Mouse (Mus musculus) midbrain, embryonic 14.5 days (tissue): ENCODE measurements at regions not wholly inside any gene's neighbourhood (a gene's known extent, or its start where the extent isn't known, plus 50 kb on each side); places are given as distances from the start of the nearest gene placed in this dataset.

Experiments
- ATAC-seq: fragments of 200-750 bp; cut with Nextera tagmentation; 2 replicates; pipeline ENCODE4 v1.8.0; 2017; ENCODE audit warnings: moderate number of reproducible peaks, moderate library complexity; ENCODE audit not compliant: low FRiP score, low TSS enrichment
- DNase-seq: peaks from one replicate; pipeline ENCODE4 v3.0.0-alpha.2; 2015
- H3K27ac ChIP-seq: fragments of 300-500 bp; sonication (generic); replicated peaks from 2 replicates; pipeline ENCODE4 v1.5.1; 2014; ENCODE audit warnings: mild to moderate bottlenecking, low read depth, low read length, moderate library complexity
- H3K27me3 ChIP-seq: fragments of 300-500 bp; sonication (generic); 2 replicates; pipeline ENCODE4 v1.6.1; 2014; ENCODE audit warnings: low read length, control low read depth, mixed read lengths; ENCODE audit not compliant: control insufficient read depth, insufficient read depth
- H3K36me3 ChIP-seq: fragments of 300-500 bp; sonication (generic); 2 replicates; pipeline ENCODE4 v1.6.1; 2014; ENCODE audit warnings: low read length, control low read depth; ENCODE audit not compliant: control insufficient read depth, insufficient read depth
- H3K4me1 ChIP-seq: fragments of 300-500 bp; sonication (generic); 2 replicates; pipeline ENCODE4 v1.6.1; 2014; ENCODE audit warnings: mild to moderate bottlenecking, antibody characterized with exemption, low read length, control low read depth; ENCODE audit not compliant: control insufficient read depth, insufficient read depth
- H3K4me2 ChIP-seq: fragments of 300-500 bp; sonication (generic); 2 replicates; pipeline ENCODE4 v1.6.1; 2014; ENCODE audit warnings: mild to moderate bottlenecking, low read length, moderate library complexity
- H3K4me3 ChIP-seq: fragments of 300-500 bp; sonication (generic); replicated peaks from 2 replicates; pipeline ENCODE4 v1.5.1; 2014; ENCODE audit warnings: low read depth, low read length
- H3K9ac ChIP-seq: fragments of 300-500 bp; sonication (generic); replicated peaks from 2 replicates; pipeline ENCODE4 v1.6.1; 2014; ENCODE audit warnings: mild to moderate bottlenecking, low read length, moderate library complexity
- H3K9me3 ChIP-seq: fragments of 300-500 bp; sonication (generic); 2 replicates; pipeline ENCODE4 v1.6.1; 2016; ENCODE audit warnings: low read length, control low read depth, mixed read lengths; ENCODE audit not compliant: control insufficient read depth
- WGBS: fragments of 180-500 bp; shearing (Covaris S2); extraction: QIAGEN DNeasy Blood & Tissue Kit; methylation state at CpG from one replicate; pipeline ENCODE4 v1.1.7; 2014; 5-methylcytosine and 5-hydroxymethylcytosine counted together

GRCm38 (mm10) chr1:108339827-108340226, 750.0 kb downstream of the Serpinb8 start:
- no peak for ATAC-seq
- DNase-seq: no peak

DNA sequence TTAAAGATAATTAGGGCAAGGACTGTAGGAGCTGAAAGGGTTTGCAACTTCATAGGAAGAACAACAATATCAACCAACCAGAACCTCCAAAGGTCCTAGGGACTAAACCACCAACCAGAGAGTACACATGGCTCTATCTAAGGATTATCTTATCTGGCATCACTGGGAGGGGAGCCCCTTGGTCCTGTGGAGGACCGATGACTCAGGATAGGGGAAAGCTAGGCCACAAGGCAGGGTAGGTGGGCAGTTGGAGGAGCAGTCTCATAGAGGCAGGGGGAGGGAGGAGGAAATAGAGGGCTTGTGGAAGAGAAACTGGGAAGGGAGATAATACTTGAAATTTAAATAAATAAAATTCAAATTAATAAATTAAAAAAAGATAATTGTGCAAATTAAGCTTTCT, 751.5 kb downstream of the Serpinb8 start:
- 71% methylated on average over 1 of the region's 1 CpGs for WGBS
- no peak for ATAC-seq
- Histone ChIP-seq H3K27me3 (no peaks in the 10 kb centered on the region), H3K4me2 (no peak overlapping the region), H3K9ac (no peak overlapping the region), H3K27ac (no peak overlapping the region), H3K4me3 (no peak overlapping the region), H3K36me3 (no peaks in the 10 kb centered on the region), H3K9me3 (no peaks in the 10 kb centered on the region), H3K4me1 (no peaks in the 10 kb centered on the region)
- no peak for DNase-seq

More at GRCm38 (mm10) chr1:108339827-108340226, 750.0 kb downstream of the Serpinb8 start:
- Histone ChIP-seq H3K36me3 (no peaks in the 10 kb centered on the region), H3K27ac (no peak overlapping the region), H3K9ac (no peak overlapping the region), H3K4me1 (no peaks in the 10 kb centered on the region), H3K9me3 (no peaks in the 10 kb centered on the region), H3K27me3 (no peaks in the 10 kb centered on the region), H3K4me3 (no peak overlapping the region), H3K4me2 (no peak overlapping the region)
- WGBS: 87% methylated on average over 1 of the region's 1 CpGs

- DNase-seq (no peak), ATAC-seq (no peak)
- H3K4me2 ChIP-seq: no peak overlapping the region
- H3K27ac ChIP-seq: no peak overlapping the region
- H3K9me3 ChIP-seq: no peaks in the 10 kb centered on the region
- H3K27me3 ChIP-seq: no peaks in the 10 kb centered on the region
- no peak overlapping the region for H3K4me3 ChIP-seq
- no peak overlapping the region for H3K9ac ChIP-seq
- no peaks in the 10 kb centered on the region for H3K4me1 ChIP-seq
- no peaks in the 10 kb centered on the region for H3K36me3 ChIP-seq
- WGBS: 68% methylated on average over 2 of the region's 2 CpGs
Observed at GRCm38 (mm10) chr1:108363788-108364187, 774.0 kb downstream of the Serpinb8 start.

GRCm38 (mm10) chr1:108369904-108370600, 780.2 kb downstream of the Serpinb8 start:
- Histone ChIP-seq H3K4me2 (no peak overlapping the region), H3K9ac (no peak overlapping the region), H3K4me1 (no peaks in the 10 kb centered on the region), H3K36me3 (no peaks in the 10 kb centered on the region), H3K27me3 (no peaks in the 10 kb centered on the region), H3K4me3 (no peak overlapping the region), H3K27ac (no peak overlapping the region), H3K9me3 (no peaks in the 10 kb centered on the region)
- DNase-seq (no peak), ATAC-seq (no peak)
- WGBS: 85% methylated on average over 3 of the region's 3 CpGs

- no peaks in the 10 kb centered on the region for H3K4me1 ChIP-seq
- no peaks in the 10 kb centered on the region for H3K27me3 ChIP-seq
- no peak overlapping the region for H3K9ac ChIP-seq
- no peak overlapping the region for H3K27ac ChIP-seq
- no peaks in the 10 kb centered on the region for H3K9me3 ChIP-seq
- DNase-seq (no peak), ATAC-seq (no peak)
- H3K4me3 ChIP-seq: no peak overlapping the region
- no peaks in the 10 kb centered on the region for H3K36me3 ChIP-seq
- H3K4me2 ChIP-seq: no peak overlapping the region
Observed at GRCm38 (mm10) chr1:108389930-108390329, 800.1 kb downstream of the Serpinb8 start.

DNA sequence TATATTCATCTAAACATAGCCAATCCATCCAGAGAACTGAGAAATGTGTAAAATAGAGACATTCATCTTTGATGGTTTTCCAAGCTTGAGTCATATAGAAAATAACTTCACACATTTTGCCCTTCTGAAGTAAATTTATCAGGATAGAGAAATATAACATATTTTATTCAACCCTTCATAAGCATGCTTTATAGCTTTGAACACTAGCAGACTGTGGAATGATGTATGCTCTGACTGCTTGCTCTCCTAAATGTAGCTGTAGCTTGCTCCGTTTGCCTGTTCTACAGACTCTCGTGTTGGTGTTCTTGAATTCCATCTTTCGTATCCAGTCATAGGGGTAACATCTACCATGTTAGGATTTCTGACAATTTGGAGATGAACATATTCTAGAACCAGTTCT, 800.7 kb downstream of the Serpinb8 start:
- ATAC-seq (no peak), DNase-seq (no peak)
- Histone ChIP-seq H3K36me3 (no peaks in the 10 kb centered on the region), H3K4me1 (no peaks in the 10 kb centered on the region), H3K4me3 (no peak overlapping the region), H3K27me3 (no peaks in the 10 kb centered on the region), H3K4me2 (no peak overlapping the region), H3K27ac (no peak overlapping the region), H3K9me3 (no peaks in the 10 kb centered on the region), H3K9ac (no peak overlapping the region)
- WGBS: 91% methylated on average over 3 of the region's 3 CpGs

- no peak overlapping the region for H3K4me2 ChIP-seq
- H3K4me3 ChIP-seq: no peak overlapping the region
- no peak for DNase-seq
- no peak for ATAC-seq
- no peak overlapping the region for H3K9ac ChIP-seq
- H3K4me1 ChIP-seq: no peaks in the 10 kb centered on the region
- no peaks in the 10 kb centered on the region for H3K27me3 ChIP-seq
- H3K27ac ChIP-seq: no peak overlapping the region
- H3K9me3 ChIP-seq: no peaks in the 10 kb centered on the region
- H3K36me3 ChIP-seq: no peaks in the 10 kb centered on the region
Observed at GRCm38 (mm10) chr1:108439845-108440244, 850.0 kb downstream of the Serpinb8 start.

DNA sequence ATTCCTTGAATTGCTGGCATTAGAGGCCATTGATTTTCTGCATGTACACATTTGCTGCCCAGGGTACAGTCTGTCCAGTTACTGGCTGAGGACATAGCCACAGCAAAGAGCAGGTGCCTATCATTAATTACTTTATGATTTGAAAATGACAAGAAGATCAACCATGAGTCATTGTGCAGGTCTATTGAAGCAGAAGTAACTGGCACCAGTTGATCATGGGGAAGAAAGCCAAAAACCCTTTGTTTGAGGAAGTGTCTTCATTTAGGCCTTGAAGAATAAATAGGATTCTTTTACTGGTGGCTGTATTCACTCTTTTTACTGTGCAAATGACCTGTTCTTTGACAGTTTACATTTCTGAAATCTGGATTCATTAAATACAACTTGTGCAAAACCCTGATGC, 863.0 kb downstream of the Serpinb8 start:
- no peak overlapping the region for H3K4me3 ChIP-seq
- no peaks in the 10 kb centered on the region for H3K36me3 ChIP-seq
- H3K4me1 ChIP-seq: no peaks in the 10 kb centered on the region
- H3K9me3 ChIP-seq: no peaks in the 10 kb centered on the region
- no peaks in the 10 kb centered on the region for H3K27me3 ChIP-seq
- DNase-seq (no peak), ATAC-seq (no peak)
- H3K9ac ChIP-seq: no peak overlapping the region
- no peak overlapping the region for H3K27ac ChIP-seq
- H3K4me2 ChIP-seq: no peak overlapping the region

- no peaks in the 10 kb centered on the region for H3K9me3 ChIP-seq
- WGBS: 93% methylated on average over 2 of the region's 2 CpGs
- no peaks in the 10 kb centered on the region for H3K4me1 ChIP-seq
- no peak overlapping the region for H3K27ac ChIP-seq
- ATAC-seq (no peak), DNase-seq (no peak)
- H3K27me3 ChIP-seq: no peaks in the 10 kb centered on the region
- no peak overlapping the region for H3K9ac ChIP-seq
- no peak overlapping the region for H3K4me2 ChIP-seq
- H3K36me3 ChIP-seq: no peaks in the 10 kb centered on the region
- no peak overlapping the region for H3K4me3 ChIP-seq
Observed at GRCm38 (mm10) chr1:108472031-108472430, 882.2 kb downstream of the Serpinb8 start.
